Mouse (Mus musculus) left cerebral cortex, adult 11 months (tissue): Measurements from ENCODE around the gene Alyref.

Experiments used
- DNase-seq: peaks from one replicate; pipeline ENCODE4 v3.0.0; 2022; ENCODE audit warnings: low spot score

Alyref gene

GRCm38 (mm10) chr11:120625152-120625775 lies 27.1 kb upstream of the Alyref start, which contains the start of gene Sirt7:
Gene Sirt7 (minus strand): TSS chr11:120625240.
- no peak for DNase-seq

DNA sequence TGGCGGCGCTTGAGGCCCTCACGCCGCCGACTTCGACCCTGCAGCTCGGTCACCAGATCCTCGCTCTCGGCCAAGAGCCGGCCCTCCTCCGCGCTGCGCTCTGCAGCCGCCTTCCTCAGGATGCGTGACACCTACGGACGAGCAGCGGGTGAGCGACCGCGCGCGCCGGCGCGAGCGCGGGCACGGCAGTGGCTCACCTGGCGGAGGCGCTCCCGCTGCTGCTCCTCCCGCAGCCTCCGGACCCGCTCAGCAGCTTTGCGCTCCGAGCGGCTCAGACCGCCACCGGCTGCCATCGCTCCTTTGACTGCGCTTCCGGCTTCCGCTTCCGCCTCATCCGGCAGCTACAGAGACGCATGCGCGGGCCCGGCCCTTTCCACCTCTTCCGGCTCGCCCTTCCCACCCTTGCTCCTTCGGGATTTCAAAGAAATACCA lies 26.5 kb upstream of the Alyref start:
- peak; percentile 75 for DNase-seq

GRCm38 (mm10) chr11:120623961-120624679 lies 26.0 kb upstream of the Alyref start:
- DNase-seq: no peak

DNA sequence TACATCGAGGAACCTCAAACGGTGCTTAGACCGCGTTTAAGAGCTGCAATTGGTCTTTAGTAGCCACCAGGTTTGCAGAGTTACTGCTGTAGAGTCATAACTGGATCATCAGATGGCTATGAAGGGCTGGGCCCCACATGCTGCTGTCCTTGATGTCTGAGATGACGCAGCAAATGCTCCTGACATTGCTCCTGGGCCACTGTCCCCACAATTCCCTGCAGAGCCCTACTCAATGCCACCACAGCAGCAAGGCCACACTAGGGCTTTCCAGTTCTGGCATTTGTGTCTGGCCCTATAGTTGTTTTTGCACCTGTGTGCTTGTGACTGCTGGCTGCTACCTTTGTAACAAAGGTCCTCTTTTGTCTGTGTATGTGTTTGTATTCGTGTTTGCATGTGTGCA lies 24.6 kb upstream of the Alyref start:
- no peak for DNase-seq

- no peak for DNase-seq
Observed at GRCm38 (mm10) chr11:120620195-120620594, 22.0 kb upstream of the Alyref start.

GRCm38 (mm10) chr11:120618619-120619535 lies 20.7 kb upstream of the Alyref start:
- DNase-seq: no peak

DNA sequence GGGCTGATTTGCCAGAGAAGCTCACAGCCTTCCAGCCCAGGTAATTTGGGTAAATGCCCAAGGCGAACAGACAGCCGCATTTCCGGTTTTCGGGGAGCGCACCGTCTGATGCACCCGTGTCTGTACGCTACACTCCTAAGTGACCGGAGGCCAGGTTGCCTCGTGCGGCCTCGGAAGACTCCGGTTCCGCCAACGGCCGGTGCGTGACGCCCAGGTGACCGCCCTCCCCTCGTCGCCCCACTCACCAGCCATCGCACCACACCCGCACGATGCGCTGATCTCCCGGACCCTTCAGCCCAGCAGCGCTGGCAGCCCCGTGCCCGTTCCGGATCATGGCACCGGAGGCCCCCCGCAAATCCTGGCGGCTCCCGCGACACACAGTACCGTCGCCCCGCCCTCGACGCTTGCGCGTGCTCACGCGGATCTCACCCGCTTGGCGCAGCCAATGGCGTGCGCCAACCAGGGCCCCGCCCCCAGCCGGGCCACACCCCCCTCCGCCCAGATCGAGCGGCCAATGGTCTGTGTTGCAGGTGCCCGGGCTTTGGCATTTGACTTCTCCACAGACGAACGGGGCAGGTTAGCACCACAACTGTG lies 19.5 kb upstream of the Alyref start, which contains the start of gene Pcyt2:
TSS of gene Pcyt2 (minus strand) at position 418 of the 594 bp plus-strand sequence.
- DNase-seq: peak; percentile 88

- DNase-seq: no peak
Observed at GRCm38 (mm10) chr11:120616617-120617294, 18.6 kb upstream of the Alyref start.

DNA sequence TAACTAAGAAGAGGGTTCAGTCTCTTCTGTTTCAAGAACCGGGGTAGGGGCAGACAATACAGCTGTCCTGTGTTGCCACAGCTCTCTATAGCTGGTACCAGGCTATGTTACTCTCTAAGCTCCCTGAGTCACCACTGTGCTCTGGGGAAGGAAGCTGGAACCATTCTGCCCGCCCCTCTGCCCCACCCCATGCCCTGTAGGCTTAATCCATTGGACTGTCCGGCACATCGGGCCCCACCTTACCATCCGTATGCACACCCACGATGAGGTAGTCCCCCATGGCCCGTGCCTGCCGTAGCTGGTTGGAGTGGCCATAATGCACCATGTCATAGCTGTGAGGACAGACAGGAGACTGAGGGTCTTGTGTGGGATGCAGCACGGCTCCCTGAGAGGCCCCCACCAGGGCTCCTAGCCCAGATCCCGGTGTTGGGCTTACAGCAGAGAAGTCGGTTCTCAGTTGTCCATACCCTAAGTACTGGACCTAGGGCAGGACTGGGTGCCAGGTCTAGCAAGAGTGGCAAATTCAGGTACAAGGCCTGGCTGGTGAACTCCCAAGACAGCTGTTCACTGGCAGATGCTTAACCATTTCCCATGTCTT lies 17.5 kb upstream of the Alyref start:
- DNase-seq: no peak

- no peak for DNase-seq
Observed at GRCm38 (mm10) chr11:120615167-120615566, 17.0 kb upstream of the Alyref start.

GRCm38 (mm10) chr11:120613976-120614375 lies 15.8 kb upstream of the Alyref start:
- no peak for DNase-seq

DNA sequence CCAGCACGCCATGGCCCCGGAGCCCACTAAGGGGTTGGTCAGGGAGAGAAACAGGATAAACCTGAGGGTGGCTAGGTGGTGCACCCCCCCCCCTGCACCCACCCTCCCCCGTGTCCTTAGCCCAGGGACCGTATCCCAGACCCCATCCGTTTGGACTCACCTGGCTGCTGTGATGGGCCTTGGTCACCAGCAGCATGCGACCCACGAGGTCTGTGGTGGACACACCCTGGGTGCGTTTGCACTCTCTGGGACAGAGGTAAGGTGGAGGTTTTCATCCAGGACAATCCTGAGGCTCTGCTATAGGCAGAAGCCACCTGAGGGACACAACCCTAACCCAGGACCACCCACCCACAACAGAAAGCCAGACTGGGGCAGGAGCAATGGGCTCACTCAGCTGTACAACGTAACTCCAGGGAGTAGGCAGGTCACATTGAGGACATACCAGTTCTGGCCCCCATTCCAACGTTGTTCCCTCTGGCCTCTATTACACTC lies 15.4 kb upstream of the Alyref start:
- no peak for DNase-seq

DNA sequence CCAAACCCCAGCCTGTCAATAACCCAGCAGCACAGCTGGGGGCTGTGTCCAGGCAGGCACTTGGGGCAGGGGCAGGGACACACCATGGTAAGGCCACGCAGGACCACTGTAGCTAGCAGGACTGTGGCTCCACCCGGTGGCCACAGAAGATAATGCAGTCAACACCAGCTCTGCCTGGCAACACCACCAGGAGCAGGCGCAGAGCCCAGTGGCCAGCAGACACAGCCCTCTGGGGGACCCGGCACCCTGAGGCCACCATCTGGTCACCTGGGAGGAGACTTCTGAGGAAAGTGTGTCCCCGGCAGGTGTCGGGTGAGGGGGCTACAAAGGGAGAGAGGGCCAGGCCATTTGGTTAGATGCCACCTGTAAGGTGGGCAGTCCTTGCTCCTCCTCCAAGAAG lies 14.6 kb upstream of the Alyref start:
- DNase-seq: no peak

GRCm38 (mm10) chr11:120610477-120611046 lies 12.4 kb upstream of the Alyref start:
- no peak for DNase-seq

GRCm38 (mm10) chr11:120609250-120609649 lies 11.1 kb upstream of the Alyref start:
- DNase-seq: no peak

DNA sequence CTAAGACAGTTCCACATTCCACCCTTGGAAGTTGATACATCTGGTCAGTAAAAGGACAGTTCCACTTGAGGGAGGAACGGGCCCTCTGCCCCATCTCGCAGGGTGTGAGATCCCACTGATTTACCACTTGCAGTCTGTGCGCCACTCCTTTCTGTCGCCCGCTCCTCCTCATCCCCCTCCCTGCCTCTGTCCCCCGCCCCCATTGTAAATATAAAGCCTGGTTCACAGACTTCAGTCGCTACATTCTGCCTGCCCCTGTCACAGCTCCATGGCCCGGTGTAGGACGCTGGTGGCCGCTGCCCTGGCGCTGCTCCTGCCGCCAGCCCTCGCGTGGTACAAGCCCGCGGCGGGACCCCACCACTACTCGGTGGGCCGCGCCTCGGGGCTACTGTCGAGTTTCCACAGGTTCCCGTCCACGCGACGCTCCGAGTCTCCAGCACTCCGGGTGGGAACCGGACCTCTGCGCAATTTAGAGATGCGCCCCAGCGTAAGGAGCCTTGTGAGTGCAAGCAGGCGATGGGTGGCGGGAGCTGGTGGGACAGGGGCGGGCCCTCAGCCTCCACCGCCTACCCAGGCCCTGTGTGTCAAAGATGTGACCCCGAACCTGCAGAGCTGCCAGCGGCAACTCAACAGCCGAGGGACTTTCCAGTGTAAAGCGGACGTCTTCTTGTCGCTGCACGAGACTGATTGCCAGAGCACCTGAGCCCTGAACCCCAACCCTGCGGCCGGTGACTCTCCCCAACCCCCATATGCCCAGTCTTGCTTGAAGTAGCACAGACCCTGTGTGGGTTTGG lies 10.3 kb upstream of the Alyref start, which contains the start of gene Npb:
TSS of gene Npb (plus strand) at position 237 of the 794 bp plus-strand sequence.
- DNase-seq: no peak

- DNase-seq: no peak
Observed at GRCm38 (mm10) chr11:120606764-120607163, 8.6 kb upstream of the Alyref start.

DNA sequence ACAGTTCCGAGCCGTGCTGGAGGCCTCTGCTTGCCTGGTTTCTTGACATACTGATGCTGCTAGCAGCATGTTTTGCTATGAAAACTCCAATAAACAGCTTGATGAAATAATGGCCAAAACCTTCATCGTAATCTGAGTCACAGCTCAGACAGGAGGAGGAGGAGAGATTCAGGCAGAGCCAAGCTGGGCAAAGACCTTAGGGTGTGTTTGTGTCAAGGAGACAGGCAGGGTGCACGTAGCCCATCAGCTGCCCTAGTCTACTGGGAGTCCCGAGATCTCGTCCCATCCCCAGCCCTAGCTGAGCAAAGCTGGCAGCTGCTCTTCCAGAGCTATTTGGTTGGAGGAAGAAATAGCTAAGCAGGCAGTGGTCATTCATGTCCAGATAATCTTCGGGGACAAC lies 7.5 kb upstream of the Alyref start:
- no peak for DNase-seq

DNA sequence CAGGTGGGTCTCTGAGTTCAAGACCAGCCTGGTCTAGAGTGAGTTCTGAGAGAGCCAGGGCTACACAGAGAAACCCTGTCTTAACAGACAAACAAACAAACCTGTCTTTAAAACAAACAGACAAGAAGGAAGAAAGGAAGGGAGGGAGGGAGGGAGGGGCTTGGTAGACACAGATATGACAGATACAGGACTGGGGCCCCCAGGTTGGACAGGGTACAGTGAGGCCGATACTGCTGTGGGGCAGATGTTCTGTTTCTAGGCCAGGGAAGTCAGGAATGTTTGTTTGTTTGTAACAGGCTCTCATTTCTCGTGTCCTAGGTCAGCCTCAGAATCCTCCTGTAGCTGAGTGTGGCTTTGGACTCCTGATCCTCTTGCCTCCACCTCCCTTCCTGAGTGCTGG lies 5.4 kb upstream of the Alyref start:
- DNase-seq: no peak

DNA sequence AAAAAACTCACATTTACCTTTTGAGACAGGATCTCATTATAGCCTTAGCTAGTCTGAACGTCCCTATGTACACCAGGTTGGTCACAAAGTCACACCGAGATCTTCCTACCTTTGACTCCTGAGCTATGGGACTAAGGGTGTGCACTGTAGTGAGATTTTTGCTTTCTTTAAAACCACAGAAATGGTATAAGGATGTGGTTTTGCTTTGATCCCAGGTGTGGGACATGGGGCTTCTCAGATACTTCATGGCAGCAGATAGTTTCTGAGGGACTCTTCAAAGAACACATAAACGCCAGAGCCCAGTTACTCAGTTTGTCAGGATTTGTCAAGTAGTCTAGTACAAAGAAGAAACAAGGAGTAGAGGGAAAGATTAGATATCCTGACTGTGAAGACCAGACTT lies 2.6 kb upstream of the Alyref start:
- no peak for DNase-seq
